Mouse (Mus musculus) kidney, embryonic 16.5 days (tissue): ENCODE results near the gene Cd300ld. TPM values are rescaled to one million over a fixed set of nuclear protein-coding genes. Genes with fewer than 3 reads are reported as not detected.
"Not testable (repeated sequence)": the region's sequence is repeated elsewhere in the genome, so short reads cannot be mapped to it uniquely, and the experiment has no call there.

Experiments
- ATAC-seq: fragments of 200-750 bp; cut with Nextera tagmentation; 2 replicates; pipeline ENCODE4 v1.8.0; 2017; ENCODE audit warnings: moderate TSS enrichment; ENCODE audit not compliant: low FRiP score, low TSS enrichment
- H3K27ac ChIP-seq: fragments of 300-500 bp; sonication (generic); 2 replicates; pipeline ENCODE4 v1.5.1; 2014; ENCODE audit warnings: low read length
- H3K27me3 ChIP-seq: fragments of 300-500 bp; sonication (generic); 2 replicates; pipeline ENCODE4 v1.6.1; 2014; ENCODE audit warnings: low read length, control low read depth, mixed read lengths; ENCODE audit not compliant: insufficient read depth
- H3K36me3 ChIP-seq: fragments of 300-500 bp; sonication (generic); 2 replicates; pipeline ENCODE4 v1.6.1; 2014; ENCODE audit warnings: low read length, control low read depth, mixed read lengths; ENCODE audit not compliant: insufficient read depth
- H3K4me1 ChIP-seq: fragments of 300-500 bp; sonication (generic); 2 replicates; pipeline ENCODE4 v1.6.1; 2014; ENCODE audit warnings: low read length, control low read depth, mixed read lengths; ENCODE audit not compliant: insufficient read depth
- H3K4me2 ChIP-seq: fragments of 300-500 bp; sonication (generic); replicated peaks from 2 replicates; pipeline ENCODE4 v1.6.1; 2014; ENCODE audit warnings: low read depth, low read length
- H3K4me3 ChIP-seq: fragments of 300-500 bp; sonication (generic); 2 replicates; pipeline ENCODE4 v1.5.1; 2014; ENCODE audit warnings: mild to moderate bottlenecking, low read length
- H3K9ac ChIP-seq: fragments of 300-500 bp; sonication (generic); replicated peaks from 2 replicates; pipeline ENCODE4 v1.6.1; 2014; ENCODE audit warnings: low read length
- H3K9me3 ChIP-seq: fragments of 300-500 bp; sonication (generic); 2 replicates; pipeline ENCODE4 v1.6.1; 2016; ENCODE audit warnings: low read length, control low read depth
- WGBS: fragments of 180-500 bp; shearing (Covaris S2); extraction: QIAGEN DNeasy Blood & Tissue Kit; methylation state at CpG from one replicate; pipeline ENCODE4 v1.1.7; 2014; 5-methylcytosine and 5-hydroxymethylcytosine counted together
- polyA plus RNA-seq: library from polyadenylated mRNA; unstranded; fragments of >200 nt; fragmentation: Nextera tagmentation; extraction: Ambion mirVana; gene quantifications from 2 replicates; pipeline ENCODE4 v1.2.1, GENCODE M21; 2015

Cd300ld gene
- 0.36 and 0.40 TPM in 2 replicates for polyA plus RNA-seq

DNA sequence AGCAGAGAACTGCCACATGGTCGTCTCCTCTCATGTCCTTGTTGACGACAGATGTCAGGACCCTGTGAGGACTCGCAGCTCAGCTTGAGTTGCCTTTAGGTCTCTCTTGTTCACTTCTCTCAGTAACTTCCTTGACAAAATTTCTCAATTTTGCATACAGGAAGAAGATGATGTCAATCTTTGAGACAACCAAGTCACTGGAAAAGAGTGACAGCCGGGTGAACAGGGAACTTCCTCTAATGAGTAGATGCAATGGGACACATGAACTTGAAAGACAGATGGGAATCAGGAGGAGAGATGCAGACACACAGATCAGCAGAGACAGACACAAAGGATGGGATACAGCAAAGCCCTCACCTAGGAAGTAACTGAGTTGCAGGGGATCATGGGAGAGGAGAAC, at the start of gene Cd300ld:
Gene Cd300ld (minus strand): TSS at position 130 of the 400 bp plus-strand sequence.
- no peaks in the 10 kb centered on the region for H3K36me3 ChIP-seq
- H3K4me3 ChIP-seq, result no peak within 1 kb of the TSS
- no peaks in the 10 kb centered on the region for H3K9me3 ChIP-seq
- H3K27ac ChIP-seq, result no peak within 1 kb of the TSS
- no peaks in the 10 kb centered on the region for H3K4me1 ChIP-seq
- no peaks in the 10 kb centered on the region for H3K27me3 ChIP-seq
- 80% methylated on average over 4 of the region's 4 CpGs for WGBS
- ATAC-seq, result no peak
- H3K4me2 ChIP-seq, result no peak within 1 kb of the TSS
- no peak within 1 kb of the TSS for H3K9ac ChIP-seq

DNA sequence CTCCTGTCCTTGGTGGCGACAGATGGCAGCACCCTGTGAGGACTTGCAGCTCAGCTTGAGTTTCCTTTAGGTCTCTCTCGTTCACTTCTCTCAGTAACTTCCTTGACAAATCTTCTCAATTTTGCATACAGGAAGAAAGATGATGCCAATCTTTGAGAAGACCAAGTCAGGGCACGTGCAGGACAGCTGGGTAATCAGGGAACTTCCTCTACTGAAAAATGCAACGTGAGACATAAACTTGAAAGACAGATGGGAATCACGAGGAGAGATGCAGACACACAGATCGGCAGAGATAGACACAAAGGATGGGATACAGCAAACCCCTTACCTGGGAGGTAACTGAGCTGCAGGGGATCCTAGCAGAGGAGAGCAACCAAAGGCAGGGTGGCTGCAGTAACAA, 47.9 kb upstream of the Cd300ld start, which contains the start of gene Cd300ld5:
Gene Cd300ld5 (minus strand): TSS at position 101 of the 400 bp plus-strand sequence.
- WGBS, result no CpG with 5 or more reads among the region's 6 CpGs
- not testable (repeated sequence) for H3K27me3 ChIP-seq, H3K9me3 ChIP-seq, H3K27ac ChIP-seq, H3K4me2 ChIP-seq, H3K36me3 ChIP-seq, H3K4me1 ChIP-seq, ATAC-seq, H3K4me3 ChIP-seq, H3K9ac ChIP-seq

GRCm38 (mm10) chr11:115026912-115027311, 37.2 kb upstream of the Cd300ld start, which contains the start of gene Cd300ld4:
Cd300ld4 (minus strand) TSS chr11:115027012.
- WGBS, result no CpG with 5 or more reads among the region's 6 CpGs
- ATAC-seq, H3K36me3 ChIP-seq: not testable (repeated sequence)

GRCm38 (mm10) chr11:115016093-115016492, 26.4 kb upstream of the Cd300ld start, which contains the start of gene Cd300ld2:
Cd300ld2 (minus strand) TSS chr11:115016193.
- no CpG with 5 or more reads among the region's 7 CpGs for WGBS
- ATAC-seq, H3K27me3 ChIP-seq, H3K9ac ChIP-seq, H3K4me2 ChIP-seq, H3K4me3 ChIP-seq, H3K4me1 ChIP-seq, H3K9me3 ChIP-seq, H3K27ac ChIP-seq, H3K36me3 ChIP-seq: not testable (repeated sequence)

More at GRCm38 (mm10) chr11:115026912-115027311, 37.2 kb upstream of the Cd300ld start, which contains the start of gene Cd300ld4:
- not testable (repeated sequence) for H3K27me3 ChIP-seq, H3K4me2 ChIP-seq, H3K27ac ChIP-seq, H3K4me1 ChIP-seq, H3K9ac ChIP-seq, H3K4me3 ChIP-seq, H3K9me3 ChIP-seq

DNA sequence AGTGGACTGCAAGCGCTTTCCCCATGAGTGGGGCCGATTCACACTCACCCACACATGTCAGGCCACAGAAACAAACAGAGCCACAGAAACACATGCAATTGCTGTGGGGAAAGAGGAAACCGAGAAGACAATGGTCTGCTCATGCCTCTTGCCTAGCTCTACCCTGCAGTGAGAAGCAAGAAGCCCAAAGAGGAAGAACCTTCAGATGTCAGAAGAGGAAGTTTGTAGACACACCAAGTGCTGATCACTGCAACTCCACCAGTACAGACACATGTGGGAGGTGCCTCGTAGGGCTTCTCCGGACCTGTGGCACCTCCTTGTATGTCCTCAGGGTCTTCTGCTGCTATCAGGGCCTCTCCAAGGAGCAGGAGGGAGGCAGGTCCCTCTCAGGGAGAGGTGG, 14.3 kb upstream of the Cd300ld start:
- Histone ChIP-seq H3K27me3 (no peaks in the 10 kb centered on the region), H3K4me3 (no peak overlapping the region), H3K36me3 (no peaks in the 10 kb centered on the region), H3K9ac (no peak overlapping the region), H3K9me3 (no peaks in the 10 kb centered on the region), H3K27ac (no peak overlapping the region), H3K4me1 (no peaks in the 10 kb centered on the region), H3K4me2 (no peak overlapping the region)
- 85% methylated on average over 5 of the region's 5 CpGs for WGBS
- ATAC-seq, result no peak

GRCm38 (mm10) chr11:115001474-115002040, 11.8 kb upstream of the Cd300ld start, which contains the start of gene Cd300c2:
Cd300c2 (minus strand) TSS chr11:115001880.
- Histone ChIP-seq H3K4me2 (no peak within 1 kb of the TSS), H3K4me1 (no peaks in the 10 kb centered on the region), H3K4me3 (no peak within 1 kb of the TSS), H3K9ac (no peak within 1 kb of the TSS), H3K36me3 (no peaks in the 10 kb centered on the region), H3K27ac (no peak within 1 kb of the TSS), H3K27me3 (no peaks in the 10 kb centered on the region), H3K9me3 (no peaks in the 10 kb centered on the region)
- WGBS, result 82% methylated on average over 7 of the region's 7 CpGs
- no peak for ATAC-seq

- no peak for ATAC-seq
- 72% methylated on average over 4 of the region's 4 CpGs for WGBS
- Histone ChIP-seq H3K9ac (no peak overlapping the region), H3K27me3 (no peaks in the 10 kb centered on the region), H3K9me3 (peaks cover 9% of the 10 kb centered on the region; the same call in 1 of the 2 replicates), H3K36me3 (no peaks in the 10 kb centered on the region), H3K27ac (no peak overlapping the region), H3K4me1 (no peaks in the 10 kb centered on the region), H3K4me3 (no peak overlapping the region), H3K4me2 (no peak overlapping the region)
These were observed 7.9 kb downstream of the Cd300ld start for GRCm38 (mm10) chr11:114981866-114982265.

DNA sequence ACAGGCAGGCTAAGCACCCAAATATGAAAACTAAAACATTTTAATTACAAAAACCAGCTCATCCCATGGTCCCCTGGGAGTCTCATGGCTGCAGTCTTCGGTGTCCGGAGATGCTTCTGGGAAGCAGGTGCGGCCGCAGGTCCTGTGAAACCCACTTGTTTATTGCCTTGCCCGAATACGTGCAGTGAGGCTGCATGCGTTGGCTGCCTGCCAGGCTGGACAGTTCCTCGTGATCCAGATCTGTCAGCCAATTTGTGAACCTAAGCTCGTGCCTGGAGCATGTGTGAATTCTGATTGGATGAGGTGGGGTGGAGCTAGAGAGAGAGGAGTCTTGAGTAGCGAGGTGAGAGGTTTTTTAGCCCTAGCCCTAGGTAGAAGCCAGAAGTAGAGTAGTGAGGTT, 17.0 kb downstream of the Cd300ld start:
- Histone ChIP-seq H3K36me3 (no peaks in the 10 kb centered on the region), H3K9me3 (peaks cover 11% of the 10 kb centered on the region; the same call in 1 of the 2 replicates), H3K27ac (no peak overlapping the region), H3K4me1 (no peaks in the 10 kb centered on the region), H3K27me3 (no peaks in the 10 kb centered on the region), H3K4me3 (no peak overlapping the region), H3K4me2 (no peak overlapping the region), H3K9ac (no peak overlapping the region)
- 84% methylated on average over 10 of the region's 10 CpGs for WGBS
- ATAC-seq, result no peak

DNA sequence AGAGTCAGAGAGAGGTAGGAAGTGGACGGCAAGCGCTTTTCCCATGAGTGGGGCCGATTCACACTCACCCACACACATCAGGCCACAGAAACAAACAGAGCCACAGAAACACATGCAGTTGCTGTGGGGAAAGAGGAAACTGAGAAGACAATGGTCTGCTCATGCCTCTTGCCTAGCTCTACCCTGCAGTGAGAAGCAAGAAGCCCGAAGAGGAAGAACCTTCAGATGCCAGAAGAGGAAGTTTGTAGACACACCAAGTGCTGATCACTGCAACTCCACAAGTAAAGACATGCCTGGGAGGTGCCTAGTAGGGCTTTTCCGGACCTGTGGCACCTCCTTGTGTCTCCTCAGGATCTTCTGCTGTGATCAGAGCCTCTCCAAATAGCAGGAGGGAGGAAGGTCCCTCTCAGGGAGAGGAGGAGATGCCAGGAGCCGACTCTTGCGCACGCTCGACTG, 20.9 kb downstream of the Cd300ld start, which contains the start of gene Cd300c:
Gene Cd300c (minus strand): TSS at position 406 of the 456 bp plus-strand sequence.
- Histone ChIP-seq H3K9me3 (peaks cover 9% of the 10 kb centered on the region; the same call in 1 of the 2 replicates), H3K9ac (no peak within 1 kb of the TSS), H3K4me1 (no peaks in the 10 kb centered on the region), H3K27me3 (no peaks in the 10 kb centered on the region), H3K36me3 (no peaks in the 10 kb centered on the region), H3K27ac (no peak within 1 kb of the TSS), H3K4me2 (no peak within 1 kb of the TSS), H3K4me3 (no peak within 1 kb of the TSS)
- 66% methylated on average over 9 of the region's 9 CpGs for WGBS
- ATAC-seq, result no peak

DNA sequence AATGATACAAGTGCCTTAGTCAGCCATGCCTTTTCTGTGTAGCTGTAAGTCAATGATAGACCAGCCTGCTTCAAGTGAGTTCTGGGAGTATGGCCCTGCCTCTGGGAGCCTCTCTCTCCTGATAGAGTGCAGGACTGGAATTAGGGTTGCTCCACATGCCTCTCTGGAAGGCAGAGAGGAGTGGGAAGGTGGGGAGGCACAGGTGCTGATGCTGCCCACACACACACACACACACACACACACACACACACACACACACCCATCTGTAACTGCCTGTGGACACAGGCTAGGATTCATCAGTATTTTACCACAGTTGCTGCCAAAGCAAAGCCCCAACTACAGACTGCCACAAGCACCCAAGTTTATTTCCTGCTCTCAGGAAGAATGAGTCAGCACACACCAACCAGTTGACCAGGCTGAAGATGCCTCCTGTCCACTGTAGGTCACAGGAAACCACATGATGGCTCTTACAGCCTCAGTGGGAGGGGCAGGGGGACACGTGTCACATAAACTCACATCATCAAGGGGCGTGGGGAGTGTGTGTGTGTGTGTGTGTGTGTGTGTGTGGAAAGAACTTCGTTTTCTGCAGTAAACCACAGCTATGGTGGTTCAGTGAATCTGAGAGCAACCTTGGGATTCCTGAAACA, 24.4 kb downstream of the Cd300ld start:
- 54% methylated on average over 3 of the region's 3 CpGs for WGBS
- no peak for ATAC-seq
- H3K4me1 ChIP-seq, result no peaks in the 10 kb centered on the region
- H3K9me3 ChIP-seq, result no peaks in the 10 kb centered on the region
- no peak overlapping the region for H3K9ac ChIP-seq
- no peaks in the 10 kb centered on the region for H3K36me3 ChIP-seq
- no peak overlapping the region for H3K4me2 ChIP-seq
- H3K27ac ChIP-seq, result no peak overlapping the region
- no peaks in the 10 kb centered on the region for H3K27me3 ChIP-seq
- no peak overlapping the region for H3K4me3 ChIP-seq
